Mouse (Mus musculus) midbrain, embryonic 16.5 days (tissue): Measurements from ENCODE around the gene Slc39a7. TPM values are rescaled to one million over a fixed set of nuclear protein-coding genes. Genes with fewer than 3 reads are reported as not detected.
"Not testable (repeated sequence)": the region's sequence is repeated elsewhere in the genome, so short reads cannot be mapped to it uniquely, and the experiment has no call there.

ENCODE experiments used
- ATAC-seq: fragments of 200-750 bp; cut with Nextera tagmentation; 2 replicates; pipeline ENCODE4 v1.8.0; 2017; ENCODE audit warnings: moderate TSS enrichment
- H3K27ac ChIP-seq: fragments of 300-500 bp; sonication (generic); 2 replicates; pipeline ENCODE4 v1.5.1; 2014; ENCODE audit warnings: mild to moderate bottlenecking, low read length, mixed read lengths
- H3K27me3 ChIP-seq: fragments of 300-500 bp; sonication (generic); 2 replicates; pipeline ENCODE4 v1.6.1; 2014; ENCODE audit warnings: low read depth, low read length, mixed read lengths; ENCODE audit not compliant: control insufficient read depth, insufficient read depth
- H3K36me3 ChIP-seq: fragments of 300-500 bp; sonication (generic); 2 replicates; pipeline ENCODE4 v1.6.1; 2014; ENCODE audit warnings: mild to moderate bottlenecking, low read length, moderate library complexity, mixed read lengths; ENCODE audit not compliant: control insufficient read depth, insufficient read depth
- H3K4me1 ChIP-seq: fragments of 300-500 bp; sonication (generic); 2 replicates; pipeline ENCODE4 v1.6.1; 2014; ENCODE audit warnings: mild to moderate bottlenecking, low read length, mixed read lengths; ENCODE audit not compliant: control insufficient read depth, insufficient read depth
- H3K4me2 ChIP-seq: fragments of 300-500 bp; sonication (generic); 2 replicates; pipeline ENCODE4 v1.6.1; 2014; ENCODE audit warnings: mild to moderate bottlenecking, low read length, mixed read lengths
- H3K4me3 ChIP-seq: fragments of 300-500 bp; sonication (generic); 2 replicates; pipeline ENCODE4 v1.5.1; 2014; ENCODE audit warnings: low read depth, mild to moderate bottlenecking, low read length, moderate library complexity, mixed read lengths
- H3K9ac ChIP-seq: fragments of 300-500 bp; sonication (generic); 2 replicates; pipeline ENCODE4 v1.6.1; 2014; ENCODE audit warnings: low read depth, low read length, mixed read lengths
- H3K9me3 ChIP-seq: fragments of 300-500 bp; sonication (generic); replicated peaks from 2 replicates; pipeline ENCODE4 v1.6.1; 2014; ENCODE audit warnings: mild to moderate bottlenecking, low read length, mixed read lengths; ENCODE audit not compliant: control insufficient read depth, poor library complexity, severe bottlenecking
- WGBS: fragments of 180-500 bp; shearing (Covaris S2); extraction: QIAGEN DNeasy Blood & Tissue Kit; methylation state at CpG from one replicate; pipeline ENCODE4 v1.1.7; 2014; 5-methylcytosine and 5-hydroxymethylcytosine counted together
- polyA plus RNA-seq: library from polyadenylated mRNA; unstranded; fragments of >200 nt; fragmentation: Nextera tagmentation; extraction: Ambion mirVana; gene quantifications from 2 replicates; pipeline ENCODE4 v1.2.1, GENCODE M21; 2015

The Slc39a7 gene
- polyA plus RNA-seq, 1 experiment from 2014 or later = 175 TPM

DNA sequence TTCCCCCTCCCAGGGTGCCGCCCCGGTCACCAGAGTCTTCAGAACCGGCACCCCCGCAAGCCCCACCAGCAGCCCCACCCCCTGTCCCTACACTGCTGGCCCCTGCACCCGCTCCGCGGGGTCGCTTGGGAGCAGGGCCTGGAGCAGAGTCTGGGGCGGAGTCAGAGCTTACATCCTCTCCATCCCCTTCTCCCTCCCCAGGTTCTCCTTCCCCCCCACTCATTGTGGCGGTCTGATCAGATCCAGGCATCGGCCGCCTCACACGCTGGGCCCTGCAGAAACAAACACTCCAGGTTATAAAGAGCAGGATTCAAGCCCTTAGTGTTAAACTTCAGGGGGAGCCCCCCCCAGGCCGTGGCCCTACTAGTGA lies 9.1 kb downstream of the Slc39a7 start:
- WGBS = 92% methylated on average over 13 of the region's 14 CpGs

DNA sequence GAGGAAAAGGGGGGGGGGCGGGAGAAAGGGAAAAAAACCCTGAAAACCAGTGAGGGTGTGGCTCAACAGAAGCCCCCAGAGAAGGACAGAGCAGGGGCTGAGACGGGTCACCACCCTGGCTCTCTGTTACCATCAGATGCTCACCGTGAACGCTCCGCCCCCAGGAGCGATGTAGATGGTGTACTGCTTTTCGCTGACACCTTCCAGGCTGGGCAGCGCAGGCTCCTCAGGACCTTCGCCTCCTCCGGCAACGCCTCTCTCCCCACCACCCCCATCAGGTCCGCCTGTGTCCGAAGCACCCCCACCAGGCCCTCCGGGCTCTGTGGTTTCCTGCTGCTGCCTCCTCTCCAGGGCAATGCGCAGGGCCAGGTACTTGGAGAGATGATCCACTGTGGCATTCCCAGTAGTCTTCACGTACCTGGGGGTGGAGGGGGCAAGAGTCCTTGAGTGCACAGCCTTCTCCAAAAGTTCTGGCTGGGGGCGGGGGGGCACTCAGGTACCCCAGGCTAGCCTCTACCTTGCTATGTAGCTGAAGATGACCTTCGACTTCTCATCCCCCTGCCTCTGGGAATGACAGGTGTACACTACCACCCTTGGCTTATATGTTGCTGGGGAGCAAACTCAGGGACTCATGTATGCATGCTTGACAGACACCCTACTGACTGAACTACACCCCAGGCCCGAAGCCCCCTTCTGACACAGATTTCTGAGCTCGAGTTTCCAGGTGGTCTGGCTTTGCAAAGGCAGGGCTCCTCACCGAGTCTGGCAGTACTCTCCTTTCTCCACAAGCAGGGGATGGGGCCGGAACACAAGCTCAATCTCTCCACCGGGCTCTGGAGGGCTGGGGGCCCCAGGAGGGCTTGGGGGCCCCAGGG lies 9.7 kb downstream of the Slc39a7 start:
- H3K9me3 ChIP-seq = no peaks in the 10 kb centered on the region
- no peak overlapping the region for H3K9ac ChIP-seq
- no peak overlapping the region for H3K4me2 ChIP-seq
- 96% methylated on average over 23 of the region's 23 CpGs for WGBS
- H3K4me3 ChIP-seq = no peak overlapping the region
- H3K36me3 ChIP-seq = peaks cover 9% of the 10 kb centered on the region; the same call in 1 of the 2 replicates
- H3K27ac ChIP-seq = no peak overlapping the region
- H3K4me1 ChIP-seq = peaks cover 26% of the 10 kb centered on the region
- ATAC-seq = no peak
- H3K27me3 ChIP-seq = no peaks in the 10 kb centered on the region

More for the DNA sequence above, 9.1 kb downstream of the Slc39a7 start:
- Histone ChIP-seq H3K36me3 (peaks cover 9% of the 10 kb centered on the region; the same call in 1 of the 2 replicates), H3K4me2 (no peak overlapping the region), H3K27ac (no peak overlapping the region), H3K27me3 (no peaks in the 10 kb centered on the region), H3K9me3 (no peaks in the 10 kb centered on the region), H3K9ac (no peak overlapping the region), H3K4me3 (no peak overlapping the region), H3K4me1 (peaks cover 32% of the 10 kb centered on the region)
- ATAC-seq = no peak

DNA sequence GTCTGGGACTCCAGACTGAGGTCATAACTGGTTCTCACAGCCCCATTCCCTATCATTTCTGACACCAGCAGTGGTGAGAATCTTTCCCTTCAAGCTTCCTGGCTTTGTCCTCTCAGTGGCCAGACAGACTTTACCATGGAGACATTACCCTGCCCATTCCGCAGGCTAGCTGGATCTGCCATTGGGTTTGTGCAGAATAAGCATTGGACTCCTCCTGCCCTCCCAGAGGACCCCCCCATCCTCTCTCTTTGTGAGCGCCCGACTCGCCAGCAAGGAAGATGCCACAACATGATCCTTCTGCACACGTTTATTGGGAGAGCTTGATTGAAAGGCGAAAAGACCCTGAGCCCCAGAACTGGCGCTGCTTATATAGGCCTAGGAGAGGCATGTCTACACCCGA lies 18.0 kb downstream of the Slc39a7 start:
- H3K9ac ChIP-seq = no peak overlapping the region
- no peak overlapping the region for H3K4me2 ChIP-seq
- H3K27ac ChIP-seq = no peak overlapping the region
- 93% methylated on average over 8 of the region's 8 CpGs for WGBS
- ATAC-seq = no peak
- no peaks in the 10 kb centered on the region for H3K27me3 ChIP-seq
- no peak overlapping the region for H3K4me3 ChIP-seq
- H3K4me1 ChIP-seq = no peaks in the 10 kb centered on the region
- no peaks in the 10 kb centered on the region for H3K9me3 ChIP-seq
- no peaks in the 10 kb centered on the region for H3K36me3 ChIP-seq

DNA sequence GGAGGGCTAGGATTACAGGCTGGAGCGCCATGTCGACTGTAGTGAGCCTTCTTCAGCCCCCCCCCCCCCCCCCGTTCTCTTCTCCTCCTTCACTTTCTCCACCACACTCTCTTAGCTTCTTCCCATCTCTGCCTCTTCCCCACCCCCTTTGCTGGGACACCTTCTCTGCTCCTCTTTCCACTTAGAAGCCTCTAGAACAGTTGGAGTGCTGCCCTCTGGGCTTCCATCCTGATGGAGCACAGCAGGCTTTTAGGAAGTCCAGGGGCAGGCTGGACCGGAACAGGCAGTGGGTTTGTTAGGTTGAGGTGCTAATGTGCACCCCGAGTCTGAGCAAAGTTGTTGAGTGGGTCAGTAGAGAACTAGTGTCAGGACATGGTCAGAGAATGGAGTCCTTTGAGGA lies 21.3 kb downstream of the Slc39a7 start:
- H3K4me3 ChIP-seq = no peak overlapping the region
- H3K27me3 ChIP-seq = no peaks in the 10 kb centered on the region
- H3K4me2 ChIP-seq = no peak overlapping the region
- no peak overlapping the region for H3K27ac ChIP-seq
- WGBS = 90% methylated on average over 5 of the region's 5 CpGs
- H3K4me1 ChIP-seq = no peaks in the 10 kb centered on the region
- ATAC-seq = no peak
- H3K9ac ChIP-seq = no peak overlapping the region
- no peaks in the 10 kb centered on the region for H3K36me3 ChIP-seq
- H3K9me3 ChIP-seq = no peaks in the 10 kb centered on the region

DNA sequence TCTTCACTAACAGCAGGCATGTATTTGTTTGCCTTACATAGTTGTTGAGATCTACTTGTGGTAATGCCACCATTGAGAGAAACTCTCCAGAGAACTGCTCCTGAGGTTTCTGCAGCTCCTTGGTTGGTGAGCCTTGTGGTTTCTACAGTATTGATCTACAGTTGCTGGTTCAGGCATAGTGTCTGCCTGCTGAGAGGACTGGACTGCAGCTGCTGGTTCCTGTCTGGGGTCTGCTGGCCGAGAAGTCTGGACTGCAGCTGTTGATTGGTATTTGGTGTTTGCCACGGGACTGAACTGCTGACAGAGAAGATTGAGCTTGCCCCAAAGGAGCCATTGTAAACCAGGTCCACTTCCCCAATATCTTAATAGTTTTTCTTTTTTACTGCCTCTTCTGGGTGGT lies 24.9 kb downstream of the Slc39a7 start:
- H3K9me3 ChIP-seq = no peaks in the 10 kb centered on the region
- no peak overlapping the region for H3K4me2 ChIP-seq
- 69% methylated on average over 2 of the region's 2 CpGs for whole genome bisulfite sequencing
- H3K27ac ChIP-seq = no peak overlapping the region
- H3K4me1 ChIP-seq = no peaks in the 10 kb centered on the region
- ATAC-seq = no peak
- H3K9ac ChIP-seq = no peak overlapping the region
- H3K4me3 ChIP-seq = no peak overlapping the region
- no peaks in the 10 kb centered on the region for H3K36me3 ChIP-seq
- H3K27me3 ChIP-seq = no peaks in the 10 kb centered on the region; the same call in 1 of the 2 replicates

DNA sequence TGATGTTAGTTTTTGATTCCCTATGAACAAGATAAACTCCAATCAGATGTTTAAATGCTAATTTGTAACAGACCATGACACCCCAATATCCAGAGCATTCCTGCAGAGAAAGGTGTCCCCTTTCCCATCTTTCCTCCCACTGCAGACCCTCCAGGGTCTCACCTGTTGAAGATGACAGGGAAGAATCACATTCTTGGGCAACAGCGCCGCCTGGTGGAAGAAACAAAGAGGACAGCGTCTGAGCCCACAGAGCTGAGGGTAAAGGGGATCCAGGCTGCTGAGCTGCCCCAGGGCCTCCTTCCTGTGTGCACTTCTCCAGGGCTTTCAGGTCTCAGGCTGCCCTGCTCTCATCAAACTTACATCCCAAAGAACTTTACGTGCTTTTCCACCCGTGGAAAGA lies 28.1 kb downstream of the Slc39a7 start:
- ATAC-seq = no peak
- H3K4me2 ChIP-seq = no peak overlapping the region
- WGBS = 0% methylated on average over 5 of the region's 5 CpGs
- no peak overlapping the region for H3K4me3 ChIP-seq
- H3K27me3 ChIP-seq = peaks cover 13% of the 10 kb centered on the region; the same call in 1 of the 2 replicates
- peaks cover 4% of the 10 kb centered on the region; the same call in 1 of the 2 replicates for H3K4me1 ChIP-seq
- H3K9ac ChIP-seq = no peak overlapping the region
- H3K27ac ChIP-seq = no peak overlapping the region
- no peaks in the 10 kb centered on the region for H3K9me3 ChIP-seq
- H3K36me3 ChIP-seq = no peaks in the 10 kb centered on the region

DNA sequence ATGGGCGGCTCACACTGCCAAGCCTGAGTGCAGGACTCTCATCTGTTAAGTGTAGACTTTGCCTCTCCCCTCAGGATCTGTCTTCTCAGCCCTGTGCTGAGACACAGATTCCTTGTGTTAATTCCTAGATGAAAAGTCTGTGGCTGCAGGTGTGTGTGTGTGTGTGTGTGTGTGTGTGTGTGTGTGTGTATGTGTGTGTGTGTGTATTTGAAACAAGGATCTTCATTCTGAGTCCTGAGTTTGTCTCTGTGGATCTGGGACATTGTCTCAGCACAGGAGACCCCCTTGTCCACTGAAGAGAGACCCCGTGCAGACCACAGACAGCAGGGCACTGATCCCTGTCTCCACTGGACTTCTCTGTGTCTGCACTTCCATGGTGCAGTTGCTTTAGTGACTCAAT lies 30.7 kb downstream of the Slc39a7 start:
- H3K36me3 ChIP-seq, ATAC-seq, H3K27ac ChIP-seq, H3K4me2 ChIP-seq, H3K4me1 ChIP-seq, H3K9me3 ChIP-seq, H3K9ac ChIP-seq, H3K4me3 ChIP-seq: not testable (repeated sequence)
- WGBS = 57% methylated on average over 2 of the region's 2 CpGs
- H3K27me3 ChIP-seq = peaks cover 13% of the 10 kb centered on the region; the same call in 1 of the 2 replicates

DNA sequence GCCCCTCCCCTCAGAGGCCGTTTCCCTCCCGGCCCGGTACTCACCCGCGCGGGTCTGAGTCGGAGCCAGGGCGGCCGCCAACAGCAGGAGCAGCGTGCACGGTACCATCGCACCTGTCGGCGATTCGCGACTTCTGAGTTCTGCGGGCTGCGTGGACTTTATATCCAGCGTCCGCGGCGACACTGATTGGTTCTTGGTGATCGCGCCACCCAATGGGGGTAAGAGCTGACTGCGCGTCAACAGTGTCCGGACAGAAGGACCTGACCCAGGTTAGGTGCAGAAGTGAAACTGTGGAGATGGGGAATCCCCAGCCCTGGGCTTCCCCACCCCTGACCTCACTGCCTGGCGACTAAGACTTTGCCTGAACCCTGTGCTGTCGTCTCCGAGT lies 31.3 kb downstream of the Slc39a7 start, which contains the start of gene H2-K1:
TSS of gene H2-K1 (minus strand) at position 198 of the 388 bp plus-strand sequence.
- under 1% methylated on average over 28 of the region's 30 CpGs for WGBS
- Histone ChIP-seq H3K9ac (peak within 1 kb of the TSS; percentile 57), H3K4me2 (peak within 1 kb of the TSS; percentile 67), H3K9me3 (no peaks in the 10 kb centered on the region), H3K27me3 (peaks cover 13% of the 10 kb centered on the region; the same call in 1 of the 2 replicates), H3K4me3 (peak within 1 kb of the TSS; percentile 45), H3K27ac (no peak within 1 kb of the TSS), H3K4me1 (peaks cover 4% of the 10 kb centered on the region; the same call in 1 of the 2 replicates), H3K36me3 (no peaks in the 10 kb centered on the region)
- ATAC-seq = peak; percentile 73; the same call in 1 of the 2 replicates
